Mouse (Mus musculus) cerebellum, postnatal 10 days (tissue): ENCODE measurements around the gene Nol12.

Experiments used
- DNase-seq, 2 experiments: peaks; one replicate each; pipeline ENCODE4 v3.0.0; 2021; ENCODE audit warnings: mixed read lengths in 2 of 2

Nol12 gene

DNA sequence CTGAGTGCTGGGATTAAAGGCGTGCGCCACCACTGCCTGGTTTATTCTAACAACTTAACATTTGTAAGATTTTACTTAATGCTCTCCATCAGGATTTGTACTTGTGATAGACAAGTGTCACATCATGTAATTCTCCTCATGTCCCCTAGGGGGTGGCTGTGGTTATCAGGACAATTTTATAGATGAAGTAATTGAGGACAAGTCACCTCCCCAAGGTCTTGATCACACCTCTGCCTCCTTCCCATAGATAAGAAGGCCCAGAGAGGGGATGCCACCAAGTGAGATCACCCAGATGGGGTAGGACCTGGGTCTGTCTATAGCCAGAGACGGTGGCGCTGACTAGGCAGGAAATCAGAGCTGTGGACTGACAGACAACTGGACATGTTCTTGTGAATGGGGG is 21.6 kb downstream of the Nol12 start:
- peak in 1 of 2 experiments; percentile 53 for DNase-seq

DNA sequence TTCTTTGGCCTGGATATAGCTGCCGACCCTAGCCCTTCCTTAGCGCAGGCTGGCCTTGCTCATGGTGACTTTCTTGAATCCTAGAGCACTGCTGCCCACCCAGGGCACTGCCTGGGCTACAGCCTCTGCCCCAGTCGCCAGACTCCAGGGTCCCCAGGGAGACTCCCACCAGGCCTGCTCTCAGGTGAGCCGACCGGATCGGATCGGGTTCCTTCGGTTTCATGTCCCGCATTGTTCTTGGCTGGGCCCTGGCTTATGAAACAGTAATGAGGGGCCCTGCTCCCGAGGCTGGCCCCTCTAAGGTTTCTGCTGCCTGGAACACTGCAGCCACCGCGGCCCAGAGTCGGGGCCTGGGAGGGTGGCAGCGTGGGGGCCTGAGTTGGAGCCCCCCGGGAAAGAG is 22.3 kb downstream of the Nol12 start:
- DNase-seq = no peak

GRCm38 (mm10) chr15:78959537-78959936 is 24.8 kb downstream of the Nol12 start:
- DNase-seq = no peak

GRCm38 (mm10) chr15:78960088-78960487 is 25.4 kb downstream of the Nol12 start:
- no peak for DNase-seq

DNA sequence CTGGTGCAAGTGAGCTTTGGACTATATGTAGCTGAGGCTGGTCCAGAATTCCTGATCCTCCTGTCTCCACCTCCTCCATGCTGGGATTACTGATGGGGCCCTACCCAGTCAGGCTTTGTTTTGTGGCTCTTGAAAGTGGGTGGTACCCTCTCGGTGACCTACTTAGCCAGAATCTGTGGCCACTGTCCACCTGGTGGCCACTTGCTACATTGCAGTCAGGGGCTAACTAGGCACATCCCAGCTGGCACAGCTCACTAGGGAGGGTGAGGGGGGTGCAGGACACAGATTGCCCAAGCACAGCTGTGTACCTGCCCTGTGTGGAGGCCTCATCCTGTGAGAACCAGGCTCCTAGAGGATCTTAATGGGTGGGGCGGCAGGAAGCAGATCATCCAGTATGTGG is 28.2 kb downstream of the Nol12 start:
- DNase-seq = peak; percentile 88 to 91

DNA sequence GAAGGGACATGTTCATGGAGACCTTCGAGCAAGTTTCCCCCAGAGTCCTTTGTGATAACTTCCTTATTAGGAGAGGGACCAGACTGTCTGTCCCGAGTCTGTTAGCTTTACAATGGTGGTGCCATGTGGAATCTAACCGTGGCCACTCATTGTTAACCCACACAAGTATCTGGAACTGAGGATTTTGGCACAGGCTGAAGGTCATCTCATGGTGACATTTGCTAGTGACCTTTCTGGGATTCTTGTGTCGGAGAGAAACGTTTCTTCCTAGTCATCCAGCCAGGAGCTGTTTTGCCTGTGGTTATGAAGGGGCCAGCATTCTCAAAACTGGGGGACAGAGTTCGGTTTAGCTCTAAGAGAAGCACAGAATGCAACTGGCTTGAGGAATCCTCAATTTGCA is 36.9 kb downstream of the Nol12 start:
- no peak for DNase-seq

DNA sequence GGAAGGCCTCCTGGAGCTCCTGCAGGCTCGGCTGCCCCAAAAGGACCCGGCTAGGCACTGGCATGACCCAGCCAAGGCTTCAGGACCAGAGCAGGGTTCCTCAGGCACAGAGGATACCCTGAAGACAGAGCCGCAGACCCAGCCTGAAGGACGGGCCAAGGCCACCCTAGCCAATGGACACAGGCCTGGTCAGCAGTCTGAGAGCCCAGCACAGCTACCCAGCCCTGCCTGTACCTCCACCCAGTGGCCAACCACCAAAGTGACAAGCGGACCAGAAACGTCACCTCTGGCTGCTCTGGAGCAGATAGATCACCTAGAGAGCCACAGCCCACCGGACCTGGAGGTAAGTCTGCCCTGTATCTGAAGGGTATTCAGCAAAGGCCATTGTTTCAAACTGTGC is 39.2 kb downstream of the Nol12 start:
- DNase-seq = peak in 1 of 2 experiments; percentile 30

GRCm38 (mm10) chr15:78977676-78978159 is 43.0 kb downstream of the Nol12 start:
- DNase-seq = no peak

DNA sequence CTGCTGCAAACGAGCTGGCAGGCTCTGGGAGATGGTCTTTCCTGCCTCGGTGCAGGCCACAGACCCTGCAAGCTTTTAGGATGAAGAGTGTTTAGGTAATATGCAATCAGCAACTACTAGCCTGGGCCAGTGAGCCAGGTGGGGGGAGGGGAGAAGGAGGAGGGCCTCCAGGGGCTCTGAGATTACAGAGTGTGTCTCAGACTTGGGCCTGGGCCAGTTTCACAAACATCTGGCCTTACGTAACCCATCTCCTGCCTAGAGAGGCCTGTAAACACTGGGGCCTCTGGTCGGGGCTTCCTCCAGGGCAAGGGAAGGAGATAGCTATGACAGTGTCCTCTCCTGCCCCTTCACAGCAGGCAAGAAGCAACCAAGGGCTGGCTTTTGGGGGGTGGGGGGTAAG is 44.1 kb downstream of the Nol12 start:
- peak in 1 of 2 experiments; percentile 40 for DNase-seq

- DNase-seq = peak; percentile 35 to 56
Measured at GRCm38 (mm10) chr15:78980084-78980483, 45.4 kb downstream of the Nol12 start.

DNA sequence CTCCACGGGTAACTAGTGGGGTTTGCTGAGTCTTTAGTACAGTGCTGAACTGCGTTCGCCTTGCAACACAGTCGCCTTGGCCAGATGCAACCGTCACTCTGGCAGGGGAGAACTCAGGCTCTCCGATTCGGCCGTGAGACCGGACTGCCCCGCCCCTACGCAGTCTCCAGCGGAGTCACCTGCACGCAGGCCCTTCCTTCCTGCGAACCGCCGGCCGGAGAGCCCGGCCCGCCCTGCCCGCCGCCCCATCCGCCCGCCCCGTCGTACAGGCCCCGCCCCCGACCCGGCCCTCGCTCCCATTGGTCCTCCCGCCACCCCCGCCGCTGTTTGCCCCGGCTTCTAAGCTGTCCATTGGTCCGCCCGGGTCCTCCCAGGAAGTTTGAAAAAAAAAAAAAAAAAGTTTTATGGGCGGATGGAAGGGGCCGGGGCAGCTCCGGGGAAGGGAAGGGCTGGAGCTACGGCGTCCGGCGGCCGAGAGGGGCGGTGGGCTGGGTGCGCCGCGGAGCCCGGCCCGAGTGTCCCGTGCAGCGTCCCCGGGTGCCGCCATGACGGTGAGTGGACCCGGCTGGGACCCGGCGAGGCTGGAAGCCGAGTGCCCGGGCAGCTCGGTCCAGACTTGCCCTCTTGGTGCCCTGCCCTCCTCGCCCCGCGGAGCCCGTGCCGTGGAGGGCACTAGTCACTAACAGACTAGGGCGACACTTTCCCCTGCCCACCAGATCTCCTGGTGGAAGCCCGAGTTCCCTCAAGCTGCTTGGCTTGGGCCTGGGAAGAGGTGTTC is 48.1 kb downstream of the Nol12 start:
- peak; percentile 88 to 91 for DNase-seq

GRCm38 (mm10) chr15:78983436-78984285 is 48.9 kb downstream of the Nol12 start:
- DNase-seq = peak in 1 of 2 experiments; percentile 45

GRCm38 (mm10) chr15:78984286-78984778 is 49.6 kb downstream of the Nol12 start:
- DNase-seq = no peak

- DNase-seq = peak; percentile 78
Measured at GRCm38 (mm10) chr15:78986536-78987220, 51.9 kb downstream of the Nol12 start.

DNA sequence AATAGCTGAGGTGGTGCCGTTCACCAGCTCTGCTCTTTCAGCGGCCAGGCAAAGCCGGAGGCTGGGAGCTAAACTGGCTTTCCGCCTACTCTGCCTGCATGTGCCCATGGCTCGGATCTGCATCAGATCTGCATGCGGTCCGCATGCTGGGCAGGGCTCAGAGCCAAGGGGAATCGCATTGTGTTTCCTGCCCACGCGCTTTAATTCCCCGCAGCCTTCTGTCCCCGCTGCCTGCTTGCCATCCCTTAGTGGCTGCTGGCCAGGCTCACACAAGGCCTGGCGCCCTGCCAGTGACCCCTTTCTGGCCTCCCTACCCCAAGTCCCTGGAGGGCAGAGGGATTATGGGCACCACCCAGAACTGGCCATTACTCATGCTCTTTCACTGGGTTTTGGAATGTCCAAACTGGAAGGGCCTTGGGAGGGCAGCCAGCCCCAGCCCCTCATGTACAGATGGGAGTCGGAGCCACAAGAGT is 53.8 kb downstream of the Nol12 start:
- peak; percentile 97 to 99 for DNase-seq

- no peak for DNase-seq
Measured at GRCm38 (mm10) chr15:78989152-78990092, 54.7 kb downstream of the Nol12 start.

- no peak for DNase-seq
Measured at GRCm38 (mm10) chr15:78990093-78990463, 55.3 kb downstream of the Nol12 start.

DNA sequence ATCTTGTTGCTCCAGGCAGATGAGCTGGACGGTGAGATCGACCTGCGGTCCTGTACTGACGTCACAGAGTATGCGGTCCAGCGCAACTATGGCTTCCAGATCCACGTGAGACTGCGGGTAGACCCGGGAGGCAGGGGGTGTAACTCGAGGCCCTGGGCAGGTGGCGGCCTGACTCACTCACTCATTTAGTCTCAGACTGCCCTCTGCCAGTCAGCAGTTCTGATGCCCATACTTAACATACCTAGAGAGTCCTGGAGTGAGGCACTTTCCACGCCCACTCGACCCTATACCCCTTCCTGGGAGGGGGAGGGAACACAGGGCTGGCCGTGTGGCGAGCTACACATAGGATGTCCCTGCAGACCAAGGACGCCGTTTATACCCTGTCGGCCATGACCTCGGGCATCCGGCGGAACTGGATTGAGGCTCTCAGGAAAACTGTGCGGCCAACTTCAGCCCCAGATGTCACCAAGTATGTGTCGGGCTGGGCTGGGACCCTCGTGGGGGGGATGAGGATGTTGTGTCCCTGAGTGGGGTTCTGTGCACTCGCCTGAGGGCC is 56.3 kb downstream of the Nol12 start:
- no peak for DNase-seq

GRCm38 (mm10) chr15:78992235-78992634 is 57.5 kb downstream of the Nol12 start:
- DNase-seq = peak in 1 of 2 experiments; percentile 44

DNA sequence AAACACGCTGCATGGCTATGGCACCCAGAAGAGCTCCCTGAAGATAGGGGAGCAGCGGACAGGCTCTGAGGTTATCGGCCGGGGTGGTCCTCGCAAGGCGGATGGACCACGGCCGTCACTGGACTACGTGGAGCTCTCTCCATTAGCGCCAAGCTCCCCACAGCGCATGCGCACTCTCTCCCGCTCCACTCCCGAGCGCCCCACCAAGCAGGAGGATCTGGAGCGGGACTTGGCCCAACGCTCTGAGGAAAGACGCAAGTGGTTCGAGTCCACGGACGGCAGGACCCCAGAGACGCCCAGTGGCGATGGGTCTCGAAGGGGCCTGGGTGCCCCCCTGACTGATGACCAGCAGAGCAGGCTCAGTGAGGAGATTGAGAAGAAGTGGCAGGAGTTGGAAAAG is 58.2 kb downstream of the Nol12 start:
- no peak for DNase-seq
